Mouse (Mus musculus) limb, embryonic 11.5 days (tissue): ENCODE measurements at regions not wholly inside any gene's neighbourhood (a gene's known extent, or its start where the extent isn't known, plus 50 kb on each side); places are given as distances from the start of the nearest gene placed in this dataset.
A peak's percentile ranks its signal among the peaks of the same experiment; 100 is the strongest.

Source experiments
- ATAC-seq: fragments of 200-750 bp; cut with Nextera tagmentation; 2 replicates; pipeline ENCODE4 v1.8.0; 2017; ENCODE audit warnings: low read depth; ENCODE audit not compliant: insufficient number of reproducible peaks, low FRiP score, low TSS enrichment
- DNase-seq: peaks from one replicate; pipeline ENCODE4 v3.0.0-alpha.2; 2015; ENCODE audit warnings: low spot score
- H3K27ac ChIP-seq: fragments of 300-500 bp; sonication (generic); replicated peaks from 2 replicates; pipeline ENCODE4 v1.5.1; 2014; ENCODE audit warnings: low read depth, mild to moderate bottlenecking, low read length
- H3K27me3 ChIP-seq: fragments of 300-500 bp; sonication (generic); 2 replicates; pipeline ENCODE4 v1.6.1; 2014; ENCODE audit warnings: mild to moderate bottlenecking, low read length, mixed read lengths; ENCODE audit not compliant: control insufficient read depth, insufficient read depth
- H3K36me3 ChIP-seq: fragments of 300-500 bp; sonication (generic); 2 replicates; pipeline ENCODE4 v1.6.1; 2014; ENCODE audit warnings: mild to moderate bottlenecking, low read length, moderate library complexity, mixed read lengths; ENCODE audit not compliant: control insufficient read depth, insufficient read depth
- H3K4me1 ChIP-seq: fragments of 300-500 bp; sonication (generic); 2 replicates; pipeline ENCODE4 v1.6.1; 2014; ENCODE audit warnings: low read length, mixed read lengths; ENCODE audit not compliant: control insufficient read depth, insufficient read depth
- H3K4me2 ChIP-seq: fragments of 300-500 bp; sonication (generic); 2 replicates; pipeline ENCODE4 v1.6.1; 2014; ENCODE audit warnings: low read depth, mild to moderate bottlenecking, moderate library complexity; ENCODE audit not compliant: severe bottlenecking
- H3K4me3 ChIP-seq: fragments of 300-500 bp; sonication (generic); 2 replicates; pipeline ENCODE4 v1.5.1; 2014; ENCODE audit warnings: low read depth, low read length
- H3K9ac ChIP-seq: fragments of 300-500 bp; sonication (generic); 2 replicates; pipeline ENCODE4 v1.6.1; 2014; ENCODE audit warnings: mild to moderate bottlenecking, low read length
- H3K9me3 ChIP-seq: fragments of 300-500 bp; sonication (generic); 2 replicates; pipeline ENCODE4 v1.6.1; 2016; ENCODE audit warnings: low read length; ENCODE audit not compliant: control insufficient read depth
- WGBS: fragments of 180-500 bp; shearing (Covaris S2); extraction: QIAGEN DNeasy Blood & Tissue Kit; methylation state at CpG from one replicate; pipeline ENCODE4 v1.1.7; 2014; 5-methylcytosine and 5-hydroxymethylcytosine counted together

GRCm38 (mm10) chr14:48349392-48350044 lies 96.4 kb upstream of the Tmem260 start:
- Histone ChIP-seq H3K9me3 (no peaks in the 10 kb centered on the region), H3K27me3 (no peaks in the 10 kb centered on the region), H3K36me3 (no peaks in the 10 kb centered on the region), H3K4me3 (no peak overlapping the region), H3K4me2 (peak overlapping the region; percentile 36; the same call in 1 of the 2 replicates), H3K9ac (no peak overlapping the region), H3K4me1 (peaks cover 9% of the 10 kb centered on the region), H3K27ac (0 out of 2 replicates have a peak overlapping the region, but pooled peaks have one; percentile 26)
- peak; percentile 51; the same call in 1 of the 2 replicates for ATAC-seq
- WGBS = 29% methylated on average over 9 of the region's 9 CpGs
- DNase-seq = peak; percentile 54

- ATAC-seq (no peak), DNase-seq (no peak)
- Histone ChIP-seq H3K4me1 (peaks cover 9% of the 10 kb centered on the region), H3K4me2 (no peak overlapping the region), H3K9ac (no peak overlapping the region), H3K27me3 (no peaks in the 10 kb centered on the region), H3K27ac (no peak overlapping the region), H3K36me3 (no peaks in the 10 kb centered on the region), H3K4me3 (no peak overlapping the region), H3K9me3 (no peaks in the 10 kb centered on the region)
- 65% methylated on average over 6 of the region's 6 CpGs for WGBS
Measured at GRCm38 (mm10) chr14:48351652-48352051, 94.3 kb upstream of the Tmem260 start.

GRCm38 (mm10) chr14:48352825-48353224 lies 93.1 kb upstream of the Tmem260 start:
- no peak overlapping the region for H3K9ac ChIP-seq
- H3K4me2 ChIP-seq = no peak overlapping the region
- no peak for DNase-seq
- H3K4me3 ChIP-seq = no peak overlapping the region
- no peak overlapping the region for H3K27ac ChIP-seq
- H3K9me3 ChIP-seq = no peaks in the 10 kb centered on the region
- no peaks in the 10 kb centered on the region for H3K36me3 ChIP-seq
- no peaks in the 10 kb centered on the region for H3K27me3 ChIP-seq
- peaks cover 18% of the 10 kb centered on the region for H3K4me1 ChIP-seq
- no peak for ATAC-seq

- peaks cover 15% of the 10 kb centered on the region for H3K4me1 ChIP-seq
- no peak overlapping the region for H3K9ac ChIP-seq
- no peak overlapping the region for H3K4me3 ChIP-seq
- no peak overlapping the region for H3K27ac ChIP-seq
- H3K36me3 ChIP-seq = no peaks in the 10 kb centered on the region
- no peaks in the 10 kb centered on the region for H3K9me3 ChIP-seq
- no peaks in the 10 kb centered on the region for H3K27me3 ChIP-seq
- DNase-seq = no peak
- H3K4me2 ChIP-seq = no peak overlapping the region
- 30% methylated on average over 1 of the region's 1 CpGs for WGBS
- ATAC-seq = no peak
Measured at GRCm38 (mm10) chr14:48354176-48354575, 91.7 kb upstream of the Tmem260 start.

GRCm38 (mm10) chr14:48357441-48357840 lies 88.5 kb upstream of the Tmem260 start:
- Histone ChIP-seq H3K9ac (no peak overlapping the region), H3K9me3 (no peaks in the 10 kb centered on the region), H3K4me2 (no peak overlapping the region), H3K27ac (no peak overlapping the region; the same call in 1 of the 2 replicates), H3K36me3 (no peaks in the 10 kb centered on the region), H3K4me3 (no peak overlapping the region), H3K4me1 (peaks cover 8% of the 10 kb centered on the region), H3K27me3 (no peaks in the 10 kb centered on the region)
- WGBS = 57% methylated on average over 8 of the region's 8 CpGs
- DNase-seq (peak; percentile 43), ATAC-seq (peak; percentile 85)

GRCm38 (mm10) chr14:48358487-48359159 lies 87.3 kb upstream of the Tmem260 start:
- H3K9me3 ChIP-seq = no peaks in the 10 kb centered on the region
- H3K9ac ChIP-seq = no peak overlapping the region
- no peak overlapping the region for H3K27ac ChIP-seq
- peak; percentile 52 for DNase-seq
- 49% methylated on average over 12 of the region's 12 CpGs for WGBS
- H3K4me3 ChIP-seq = no peak overlapping the region
- H3K4me1 ChIP-seq = peaks cover 8% of the 10 kb centered on the region
- ATAC-seq = no peak
- H3K36me3 ChIP-seq = no peaks in the 10 kb centered on the region
- no peaks in the 10 kb centered on the region for H3K27me3 ChIP-seq
- H3K4me2 ChIP-seq = no peak overlapping the region

GRCm38 (mm10) chr14:48361820-48362219 lies 84.1 kb upstream of the Tmem260 start:
- Histone ChIP-seq H3K36me3 (no peaks in the 10 kb centered on the region), H3K4me1 (peaks cover 7% of the 10 kb centered on the region), H3K27ac (no peak overlapping the region), H3K9ac (no peak overlapping the region), H3K4me2 (no peak overlapping the region), H3K9me3 (no peaks in the 10 kb centered on the region), H3K4me3 (no peak overlapping the region), H3K27me3 (no peaks in the 10 kb centered on the region)
- DNase-seq (no peak), ATAC-seq (no peak)
- 93% methylated on average over 7 of the region's 7 CpGs for WGBS

GRCm38 (mm10) chr14:48367006-48367405 lies 78.9 kb upstream of the Tmem260 start:
- ATAC-seq = no peak
- Histone ChIP-seq H3K4me1 (no peaks in the 10 kb centered on the region), H3K27me3 (no peaks in the 10 kb centered on the region), H3K4me3 (no peak overlapping the region), H3K36me3 (no peaks in the 10 kb centered on the region), H3K9me3 (no peaks in the 10 kb centered on the region), H3K4me2 (no peak overlapping the region), H3K27ac (no peak overlapping the region), H3K9ac (no peak overlapping the region)
- WGBS = 20% methylated on average over 7 of the region's 7 CpGs
- DNase-seq = peak; percentile 86
